Mouse (Mus musculus) hindbrain, postnatal 0 days (tissue): Measurements from ENCODE around the gene Dbp. TPM values are rescaled to one million over a fixed set of nuclear protein-coding genes. Genes with fewer than 3 reads are reported as not detected.
A peak's percentile ranks its signal among the peaks of the same experiment; 100 is the strongest.

Experiments used
- ATAC-seq: fragments of 200-750 bp; cut with Nextera tagmentation; 2 replicates; pipeline ENCODE4 v1.8.0; 2017; ENCODE audit warnings: mild to moderate bottlenecking, moderate TSS enrichment, moderate library complexity
- DNase-seq: peaks from one replicate; pipeline ENCODE4 v3.0.0-alpha.2; 2015; ENCODE audit warnings: low spot score
- H3K27ac ChIP-seq: fragments of 300-500 bp; sonication (generic); 2 replicates; pipeline ENCODE4 v1.5.1; 2014; ENCODE audit warnings: mild to moderate bottlenecking
- H3K27me3 ChIP-seq: fragments of 300-500 bp; sonication (generic); 2 replicates; pipeline ENCODE4 v1.6.1; 2014; ENCODE audit warnings: low read length, mixed read lengths; ENCODE audit not compliant: insufficient read depth
- H3K36me3 ChIP-seq: fragments of 300-500 bp; sonication (generic); 2 replicates; pipeline ENCODE4 v1.6.1; 2014; ENCODE audit warnings: low read length, mixed read lengths; ENCODE audit not compliant: insufficient read depth
- H3K4me1 ChIP-seq: fragments of 300-500 bp; sonication (generic); 2 replicates; pipeline ENCODE4 v1.6.1; 2014; ENCODE audit warnings: antibody characterized with exemption, low read length, mixed read lengths; ENCODE audit not compliant: insufficient read depth
- H3K4me2 ChIP-seq: fragments of 300-500 bp; sonication (generic); 2 replicates; pipeline ENCODE4 v1.6.1; 2014; ENCODE audit warnings: low read depth, mild to moderate bottlenecking, low read length, moderate library complexity, mixed read lengths
- H3K4me3 ChIP-seq: fragments of 300-500 bp; sonication (generic); 2 replicates; pipeline ENCODE4 v1.5.1; 2014; ENCODE audit warnings: low read length
- H3K9ac ChIP-seq: fragments of 300-500 bp; sonication (generic); replicated peaks from 2 replicates; pipeline ENCODE4 v1.6.1; 2014; ENCODE audit warnings: mild to moderate bottlenecking, low read length, moderate library complexity, mixed read lengths
- H3K9me3 ChIP-seq: fragments of 300-500 bp; sonication (generic); 2 replicates; pipeline ENCODE4 v1.6.1; 2016; ENCODE audit warnings: low read length, mixed read lengths
- CTCF ChIP-seq: IDR thresholded peaks from 2 replicates; pipeline ENCODE4 v1.5.1; 2016; ENCODE audit warnings: antibody characterized with exemption, control low read depth, low read depth
- WGBS: fragments of 180-500 bp; shearing (Covaris S2); extraction: QIAGEN DNeasy Blood & Tissue Kit; methylation state at CpG from one replicate; pipeline ENCODE4 v1.1.7; 2014; 5-methylcytosine and 5-hydroxymethylcytosine counted together
- polyA plus RNA-seq: library from polyadenylated mRNA; unstranded; fragments of >200 nt; fragmentation: Nextera tagmentation; extraction: Ambion mirVana; gene quantifications from 2 replicates; pipeline ENCODE4 v1.2.1, GENCODE M21; 2015
- total RNA-seq: library from RNA; depleted of rRNA; stranded (reverse); fragments of >200 nt; gene quantifications from 2 replicates; pipeline ENCODE4 v1.2.3, GENCODE M21; 2014

The Dbp gene
- total and polyA plus RNA-seq, 2 experiments from 2014 or later = 4.6 to 12.2 TPM

- Histone ChIP-seq H3K9me3 (no peaks in the 10 kb centered on the region), H3K9ac (no peak overlapping the region), H3K4me1 (peaks cover 27% of the 10 kb centered on the region), H3K4me3 (peak overlapping the region; percentile 82; the same call in 1 of the 2 replicates), H3K27ac (no peak overlapping the region), H3K4me2 (peak overlapping the region; percentile 85), H3K27me3 (no peaks in the 10 kb centered on the region), H3K36me3 (peaks cover 38% of the 10 kb centered on the region)
- WGBS = 89% methylated on average over 3 of the region's 3 CpGs
- DNase-seq (no peak), ATAC-seq (no peak)
- TF ChIP-seq CTCF = no peak
Observed at GRCm38 (mm10) chr7:45716460-45716857, 11.6 kb downstream of the Dbp start.

GRCm38 (mm10) chr7:45716952-45717917, 12.3 kb downstream of the Dbp start:
- peak overlapping the region; percentile 93 for H3K27ac ChIP-seq
- H3K9me3 ChIP-seq = no peaks in the 10 kb centered on the region
- TF ChIP-seq CTCF = no peak
- H3K4me3 ChIP-seq = peak overlapping the region; percentile 82
- peak overlapping the region; percentile 85 for H3K4me2 ChIP-seq
- peaks cover 32% of the 10 kb centered on the region for H3K36me3 ChIP-seq
- DNase-seq = no peak
- no peaks in the 10 kb centered on the region for H3K27me3 ChIP-seq
- ATAC-seq = peak; percentile 30
- 10% methylated on average over 31 of the region's 31 CpGs for WGBS
- peaks cover 27% of the 10 kb centered on the region for H3K4me1 ChIP-seq
- H3K9ac ChIP-seq = peak overlapping the region; percentile 94

GRCm38 (mm10) chr7:45717918-45718297, 13.0 kb downstream of the Dbp start, which contains the start of gene Sphk2:
Gene Sphk2, minus strand, starts transcription at chr7:45718002.
- Histone ChIP-seq H3K4me2 (peak within 1 kb of the TSS; percentile 85), H3K4me1 (peaks cover 27% of the 10 kb centered on the region), H3K27me3 (no peaks in the 10 kb centered on the region), H3K36me3 (peaks cover 25% of the 10 kb centered on the region), H3K27ac (peak within 1 kb of the TSS; percentile 93), H3K9ac (peak within 1 kb of the TSS; percentile 94), H3K4me3 (peak within 1 kb of the TSS; percentile 82), H3K9me3 (no peaks in the 10 kb centered on the region)
- peak; percentile 100 for DNase-seq
- TF ChIP-seq CTCF = no peak; the same call in 1 of the 2 replicates
- peak; percentile 85 for ATAC-seq
- under 1% methylated on average over 41 of the region's 41 CpGs for WGBS

- Histone ChIP-seq H3K4me2 (peak overlapping the region; percentile 83), H3K27ac (peak overlapping the region; percentile 93), H3K9me3 (no peaks in the 10 kb centered on the region), H3K27me3 (no peaks in the 10 kb centered on the region), H3K9ac (peak overlapping the region; percentile 94), H3K4me1 (peaks cover 27% of the 10 kb centered on the region), H3K4me3 (peak overlapping the region; percentile 82), H3K36me3 (peaks cover 21% of the 10 kb centered on the region)
- TF ChIP-seq CTCF = no peak
- DNase-seq (peak; percentile 56), ATAC-seq (no peak)
- WGBS = 0% methylated on average over 20 of the region's 20 CpGs
Observed at GRCm38 (mm10) chr7:45718331-45718730, 13.4 kb downstream of the Dbp start.

GRCm38 (mm10) chr7:45719180-45719579, 14.3 kb downstream of the Dbp start:
- Histone ChIP-seq H3K36me3 (peaks cover 20% of the 10 kb centered on the region), H3K4me1 (peaks cover 27% of the 10 kb centered on the region), H3K4me2 (peak overlapping the region; percentile 83), H3K9me3 (no peaks in the 10 kb centered on the region), H3K9ac (peak overlapping the region; percentile 94), H3K27ac (no peak overlapping the region), H3K27me3 (no peaks in the 10 kb centered on the region), H3K4me3 (peak overlapping the region; percentile 82)
- 85% methylated on average over 10 of the region's 10 CpGs for WGBS
- ATAC-seq (no peak), DNase-seq (no peak)
- TF ChIP-seq CTCF = no peak

- Histone ChIP-seq H3K36me3 (peaks cover 26% of the 10 kb centered on the region), H3K4me2 (no peak overlapping the region), H3K9ac (no peak overlapping the region), H3K4me3 (no peak overlapping the region), H3K4me1 (peaks cover 27% of the 10 kb centered on the region), H3K27me3 (no peaks in the 10 kb centered on the region), H3K27ac (no peak overlapping the region), H3K9me3 (no peaks in the 10 kb centered on the region)
- WGBS = 86% methylated on average over 15 of the region's 16 CpGs
- ATAC-seq (no peak), DNase-seq (no peak)
- no peak for TF ChIP-seq CTCF
Observed at GRCm38 (mm10) chr7:45719738-45720412, 15.0 kb downstream of the Dbp start.
